In genomic region chr9:64021319-64021850, GRCm38 (mm10) we compare ENCODE assay signal across 9 mouse cellular contexts. TPM values are rescaled to one million over a fixed set of nuclear protein-coding genes. Genes with fewer than 3 reads are reported as not detected.
DNase-seq lines count a peak whose midpoint lies in the region; ATAC-seq and TF ChIP-seq lines count a peak whose summit lies in the region.
"Had no signal": no experiment of that assay in that cellular context is flagged by ENCODE, and none has a peak within 500 bp of the region (broad histone marks: within the 10 kb centered on the region; RNA-seq: fewer than 3 reads in every experiment).

No protein-coding gene starts in this region.

- TF ChIP-seq EP300 in MEL (IDR thresholded peaks at IDR 0.05; ENCODE audit: low read depth in 1 of 2, low read length in 2 of 2): no peak

- peak overlapping the region; percentile 99 for H3K27ac ChIP-seq in heart, embryonic 16.5 days (ENCODE audit: low read length)
- H3K27ac ChIP-seq in MEL (ENCODE audit: control insufficient read depth, low read depth, low read length): peak overlapping the region; percentile 73
- peak overlapping the region; percentile 45; the same call in 1 of the 2 replicates for H3K27ac ChIP-seq in forebrain, postnatal 0 days (ENCODE audit: low read depth, low read length)
- H3K27ac ChIP-seq in midbrain, embryonic 10.5 days (replicated peaks): peak overlapping the region; percentile 95

- H3K4me1 ChIP-seq in heart, embryonic 16.5 days (ENCODE audit: control insufficient read depth, insufficient read depth, low read length): peaks cover 35% of the 10 kb centered on the region
- H3K4me1 ChIP-seq in MEL (ENCODE audit: control insufficient read depth in 1 of 2, insufficient read depth in 2 of 2, low read length in 2 of 2): peaks cover 2 to 12% of the 10 kb centered on the region in 2 experiments; a peak in 2 of 4 replicates
- peaks cover 17% of the 10 kb centered on the region for H3K4me1 ChIP-seq in forebrain, postnatal 0 days (ENCODE audit: insufficient read depth)
- H3K4me1 ChIP-seq in midbrain, embryonic 10.5 days: peaks cover 86% of the 10 kb centered on the region

- no peak for ATAC-seq in heart, embryonic 16.5 days (replicated peaks; ENCODE audit: extremely low read depth, insufficient read depth, low FRiP score)
- ATAC-seq in forebrain, postnatal 0 days: no peak

- peak overlapping the region; percentile 75 for H3K4me3 ChIP-seq in heart, embryonic 16.5 days (ENCODE audit: low read length)
- peak overlapping the region; percentile 59 to 66 for H3K4me3 ChIP-seq in MEL (ENCODE audit: control insufficient read depth in 1 of 2, insufficient read depth in 1 of 2, low read depth in 2 of 2, low read length in 2 of 2)
- peak overlapping the region; percentile 45 for H3K4me3 ChIP-seq in forebrain, postnatal 0 days (ENCODE audit: low read depth, low read length)
- H3K4me3 ChIP-seq in midbrain, embryonic 10.5 days: peak overlapping the region; percentile 88

- TF ChIP-seq RAD21 in MEL (IDR thresholded peaks at IDR 0.05; ENCODE audit: low read depth, low read length): no peak

- TF ChIP-seq CTCF in MEL (IDR thresholded peaks at IDR 0.05 in 2 of 3, conservative IDR thresholded peaks at IDR 0.05 in 1 of 3; ENCODE audit: control insufficient read depth in 1 of 3, insufficient read depth in 1 of 3, low read depth in 2 of 3, low read length in 3 of 3, poor library complexity in 1 of 3, severe bottlenecking in 1 of 3): no peak
- 0 out of 2 replicates have a peak, but pooled peaks have one; percentile 13 for TF ChIP-seq CTCF in forebrain, postnatal 0 days (IDR thresholded peaks at IDR 0.05; ENCODE audit: low read depth)

- no peaks in the 10 kb centered on the region; the same call in 1 of the 2 replicates for H3K79me2 ChIP-seq in MEL (ENCODE audit: control insufficient read depth, insufficient read depth, low read length, poor library complexity)

- no peak for TF ChIP-seq POLR2A in MEL (IDR thresholded peaks at IDR 0.05; ENCODE audit: control insufficient read depth in 1 of 2, insufficient read depth in 1 of 2, low read depth in 1 of 2, low read length in 2 of 2, poor library complexity in 1 of 2)

- H3K4me2 ChIP-seq in heart, embryonic 16.5 days (ENCODE audit: low read depth, low read length): peak overlapping the region; percentile 99
- peak overlapping the region; percentile 74 for H3K4me2 ChIP-seq in forebrain, postnatal 0 days (ENCODE audit: low read depth)

- no peaks in the 10 kb centered on the region for H3K27me3 ChIP-seq in heart, embryonic 16.5 days (ENCODE audit: control insufficient read depth, insufficient read depth, low read length)
- H3K27me3 ChIP-seq in MEL (ENCODE audit: control insufficient read depth in 1 of 2, insufficient read depth in 2 of 2, low read length in 2 of 2): no peaks in the 10 kb centered on the region
- H3K27me3 ChIP-seq in forebrain, postnatal 0 days (ENCODE audit: insufficient read depth, low read length): peaks cover 40% of the 10 kb centered on the region
- H3K27me3 ChIP-seq in midbrain, embryonic 10.5 days (ENCODE audit: low read depth, poor library complexity, severe bottlenecking): peaks cover 39% of the 10 kb centered on the region

- peak overlapping the region; percentile 98 for H3K9ac ChIP-seq in heart, embryonic 16.5 days (ENCODE audit: low read length)
- H3K9ac ChIP-seq in MEL (ENCODE audit: control insufficient read depth, low read depth, low read length, poor library complexity, severe bottlenecking): peak overlapping the region; percentile 73
- H3K9ac ChIP-seq in forebrain, postnatal 0 days: peak overlapping the region; percentile 51

- DNase-seq in heart, adult 8-10 months (ENCODE audit: low spot score): no peak
- DNase-seq in MEL (ENCODE audit: low read depth, low spot score): peak; percentile 17
- DNase-seq in forebrain, postnatal 0 days: peak; percentile 21
- no peak for DNase-seq in midbrain, embryonic 10.5 days (ENCODE audit: low spot score)
- no peak for DNase-seq in natural killer cell, adult 2 months (ENCODE audit: low spot score in 2 of 2)
- no peak for DNase-seq in layer of hippocampus, postnatal 36 days
- no peak for DNase-seq in layer of hippocampus, adult 9-10 months (ENCODE audit: low spot score)

- no peaks in the 10 kb centered on the region for H3K9me3 ChIP-seq in heart, embryonic 16.5 days (replicated peaks; ENCODE audit: control insufficient read depth, low read length)
- no peaks in the 10 kb centered on the region for H3K9me3 ChIP-seq in MEL (replicated peaks; ENCODE audit: insufficient read depth, low read length)
- no peaks in the 10 kb centered on the region for H3K9me3 ChIP-seq in forebrain, postnatal 0 days (ENCODE audit: low read length)
- H3K9me3 ChIP-seq in midbrain, embryonic 10.5 days (replicated peaks): no peaks in the 10 kb centered on the region

- no peaks in the 10 kb centered on the region; the same call in 1 of the 2 replicates for H3K36me3 ChIP-seq in heart, embryonic 16.5 days (ENCODE audit: control insufficient read depth, insufficient read depth)
- H3K36me3 ChIP-seq in MEL (ENCODE audit: control insufficient read depth in 1 of 2, insufficient read depth in 2 of 2, low read length in 2 of 2): peaks cover 0 to 12% of the 10 kb centered on the region in 2 experiments; a peak in 2 of 4 replicates
- H3K36me3 ChIP-seq in forebrain, postnatal 0 days (ENCODE audit: insufficient read depth): no peaks in the 10 kb centered on the region
- H3K36me3 ChIP-seq in midbrain, embryonic 10.5 days: no peaks in the 10 kb centered on the region

- WGBS in heart, embryonic 16.5 days: under 1% methylated on average over 32 of the region's 32 CpGs
- WGBS in forebrain, postnatal 0 days: 1% methylated on average over 29 of the region's 32 CpGs
- under 1% methylated on average over 32 of the region's 32 CpGs for WGBS in midbrain, embryonic 10.5 days

TF ChIP-seq in MEL, 35 proteins besides CTCF, POLR2A, EP300 and RAD21:
- no peak for TF ChIP-seq HCFC1 (IDR thresholded peaks at IDR 0.05; ENCODE audit: low read depth, low read length)
- TF ChIP-seq CHD1 (IDR thresholded peaks at IDR 0.05; ENCODE audit: low read depth, low read length): no peak
- no peak for TF ChIP-seq MAX (IDR thresholded peaks at IDR 0.05; ENCODE audit: low read length)
- no peak for TF ChIP-seq MXI1 (IDR thresholded peaks at IDR 0.05; ENCODE audit: low read depth, low read length)
- TF ChIP-seq BHLHE40 (IDR thresholded peaks at IDR 0.05; ENCODE audit: borderline replicate concordance, low read depth, low read length): no peak
- no peak for TF ChIP-seq GABPA (IDR thresholded peaks at IDR 0.05; ENCODE audit: low read depth, low read length)
- TF ChIP-seq TCF12 (IDR thresholded peaks at IDR 0.05; ENCODE audit: low read depth, low read length): no peak
- no peak for TF ChIP-seq UBTF (IDR thresholded peaks at IDR 0.05; ENCODE audit: borderline replicate concordance, insufficient read depth, low read depth, low read length)
- no peak for TF ChIP-seq ZKSCAN1 (IDR thresholded peaks at IDR 0.05; ENCODE audit: low read depth, low read length)
- no peak for TF ChIP-seq CHD2 (IDR thresholded peaks at IDR 0.05; ENCODE audit: low read length)
- no peak for TF ChIP-seq ZC3H11A (IDR thresholded peaks at IDR 0.05; ENCODE audit: low read depth, low read length)
- no peak for TF ChIP-seq KAT2A (conservative IDR thresholded peaks at IDR 0.05; ENCODE audit: low read depth, low read length)
- no peak for TF ChIP-seq MAZ (IDR thresholded peaks at IDR 0.05; ENCODE audit: low read depth, low read length)
- TF ChIP-seq MYB (IDR thresholded peaks at IDR 0.05; ENCODE audit: low read depth, low read length): no peak
- no peak for TF ChIP-seq ELF1 (IDR thresholded peaks at IDR 0.05; ENCODE audit: low read depth, low read length)

RNA-seq across cellular contexts. Expression of gene Smad6, which starts 0.5 kb away (rescaled TPM):
- 12.8 and 13.7 TPM in 2 replicates for polyA plus RNA-seq in heart, embryonic 16.5 days (2015; fragmentation: Nextera tagmentation; extraction: Ambion mirVana)
- total RNA-seq in heart, adult 8-10 months (2022): 10 to 100 TPM; 10.9 to 16.5 (median 11.9) TPM
- 2.1 and 2.2 TPM in 2 replicates for total RNA-seq in MEL (2012; rRNA removed)
- polyA plus RNA-seq in MEL (2012; ENCODE audit: insufficient read depth in 1 of 2, insufficient read length in 2 of 2, low read depth in 1 of 2, low replicate concordance in 2 of 2, missing spikeins in 1 of 2): 1 to 10 TPM in 1 of 2 experiments, not detected in 1; 3.9 TPM
- total RNA-seq in forebrain, postnatal 0 days (2014; rRNA removed): 4.5 and 7.5 TPM in 2 replicates
- polyA plus RNA-seq in forebrain, postnatal 0 days (2015; fragmentation: Nextera tagmentation; extraction: Ambion mirVana): 1.4 and 1.5 TPM in 2 replicates
- 3.8 and 4.4 TPM in 2 replicates for polyA plus RNA-seq in midbrain, embryonic 10.5 days (2016; fragmentation: Nextera tagmentation; extraction: Ambion mirVana)
- 1 to 10 TPM; 1.4 to 2.2 TPM for total RNA-seq in layer of hippocampus, postnatal 36 days (2021)
- total RNA-seq: neutrophil, adult 5-6 weeks had no signal

Comparison
In these comparisons a context has a peak if more than half of its experiments do, and no peak if none do; other contexts are left out.
1. H3K27ac ChIP-seq: peak in every context shown above with its lines; median percentile 99 in heart, embryonic 16.5 days; 95 in midbrain, embryonic 10.5 days; 73 in MEL; 45 in forebrain, postnatal 0 days.
2. DNase-seq: peak in MEL (single experiment) and forebrain, postnatal 0 days (single experiment); none in heart, adult 8-10 months (single experiment), midbrain, embryonic 10.5 days (single experiment), natural killer cell, adult 2 months (0 of 2), layer of hippocampus, postnatal 36 days (0 of 2) and layer of hippocampus, adult 9-10 months (single experiment).
3. Peak in every context shown above with its lines, with median percentiles within 50 percentile points of each other: H3K4me3 ChIP-seq and H3K9ac ChIP-seq.